Mouse (Mus musculus) megakaryocyte, embryonic 14.5 days (primary cell): Measurements from ENCODE around the gene Meis2.

Experiments
- FLI1 ChIP-seq: IDR thresholded peaks from 2 replicates; pipeline ENCODE4 v1.6.1; 2012; ENCODE audit warnings: low read length, inconsistent platforms, mixed read lengths
- GATA1 ChIP-seq: IDR thresholded peaks from 3 replicates; pipeline ENCODE4 v1.6.1; 2012; ENCODE audit warnings: mixed read lengths, low read length, inconsistent platforms, borderline replicate concordance

GRCm38 (mm10) chr2:115860141-115860480 lies 205.5 kb downstream of the Meis2 start:
- TF ChIP-seq GATA1 (no peak), FLI1 (no peak)
